Mouse (Mus musculus): ENCODE measurements around the gene Mogat2. TPM values are rescaled to one million over a fixed set of nuclear protein-coding genes. Genes with fewer than 3 reads are reported as not detected.

Mogat2 gene
- 0.11 TPM in 1 of 2 replicates, not detected in the other for polyA plus RNA-seq (2021; fragmentation: Nextera tagmentation)
- long read RNA-seq, experiment 1: 0 reads
- long read RNA-seq, experiment 2: 0 reads

DNA sequence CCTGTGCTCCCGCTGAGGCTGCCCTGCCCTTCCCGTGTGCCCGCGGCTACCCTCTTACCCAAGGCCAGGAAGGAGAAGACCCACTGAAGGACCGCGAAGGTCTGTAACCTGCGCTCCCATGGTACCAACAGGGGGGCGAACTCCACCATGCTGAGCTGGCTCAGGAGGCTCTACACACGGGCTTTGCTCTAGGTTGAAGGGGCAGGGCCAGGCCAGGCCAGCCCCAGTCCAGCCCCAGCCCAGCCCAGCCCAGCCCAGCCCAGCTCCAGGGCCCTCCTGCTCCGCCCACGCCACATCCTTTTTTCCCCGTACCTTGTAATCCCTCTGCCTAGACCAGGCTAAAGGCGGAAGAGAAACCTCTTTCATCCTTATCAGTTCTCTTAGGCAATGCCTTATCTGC is at the start of gene Mogat2:
Gene Mogat2 (minus strand): TSS at position 203 of the 400 bp plus-strand sequence.

DNA sequence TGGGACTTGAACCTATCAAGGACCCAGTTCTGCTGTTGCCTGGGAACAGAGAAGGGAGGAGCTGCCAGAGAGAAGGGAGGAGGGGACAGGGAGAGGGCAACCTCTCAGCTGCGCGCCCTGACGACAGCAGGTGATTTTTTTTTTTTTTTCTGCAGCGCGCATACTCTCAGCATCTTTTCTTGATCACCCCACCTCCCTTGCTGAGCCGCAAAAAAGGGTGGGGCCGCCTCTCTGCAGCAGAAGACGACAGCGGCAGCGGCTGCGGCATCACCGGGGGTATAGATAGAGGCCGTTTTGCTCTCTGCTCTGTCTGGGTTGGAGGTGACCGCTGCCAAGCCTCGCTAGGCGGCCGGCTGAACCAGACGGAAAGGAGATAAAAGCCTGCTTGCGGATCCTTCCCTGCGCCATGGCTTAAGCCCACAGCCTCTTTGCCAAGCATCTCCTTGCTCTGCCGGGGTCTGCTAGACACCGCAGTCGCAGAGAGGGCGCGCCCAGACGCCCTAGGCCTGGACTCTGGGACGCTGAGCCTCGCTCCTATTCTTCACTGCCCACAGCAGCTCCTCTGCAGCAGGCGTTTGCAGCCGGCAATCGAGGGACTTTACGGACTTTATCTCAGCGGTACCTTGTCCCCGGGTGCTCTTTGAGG is 29.0 kb upstream of the Mogat2 start, which contains the start of gene Map6:
Gene Map6 (plus strand): TSS at position 197 of the 646 bp plus-strand sequence.

DNA sequence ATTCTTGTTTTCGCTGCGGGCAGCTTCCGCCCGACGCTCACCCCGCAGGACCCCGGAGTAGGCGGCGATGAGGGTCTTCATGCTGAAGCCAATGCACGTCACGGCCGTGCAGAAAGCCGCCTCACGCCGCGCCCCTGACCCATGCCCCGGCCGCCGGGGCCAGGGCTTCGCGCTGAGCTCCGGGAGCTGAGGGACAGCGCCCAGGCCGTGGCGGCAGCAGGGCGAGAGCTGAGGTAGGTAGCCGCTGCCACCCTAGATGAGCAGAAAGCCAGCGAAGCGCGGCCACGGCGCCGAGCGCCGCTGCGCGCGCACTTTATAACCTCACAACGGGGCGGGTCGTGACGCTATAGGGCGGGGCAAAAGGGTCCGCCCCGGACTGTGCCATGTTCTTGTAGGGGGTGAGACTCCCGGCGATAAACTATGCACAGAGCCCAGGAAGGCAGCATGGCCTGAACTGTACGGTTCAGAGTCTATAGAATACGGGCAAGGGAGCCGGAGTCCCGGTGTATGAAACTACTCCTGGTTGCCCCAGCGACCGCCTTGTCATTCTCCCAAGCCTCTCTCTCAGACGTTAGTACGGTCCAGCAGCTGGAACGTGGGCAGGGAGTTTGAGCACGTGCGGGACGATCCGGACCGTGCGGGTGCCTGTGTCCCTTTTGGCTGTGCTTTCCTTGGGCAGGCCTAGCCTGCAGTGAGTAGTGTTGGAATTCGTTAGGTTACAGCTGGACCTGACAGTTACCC is 55.8 kb downstream of the Mogat2 start, which contains the start of gene Dgat2:
Gene Dgat2 (minus strand): TSS at position 288 of the 741 bp plus-strand sequence.

Other genes with a start within 250 kb of the Mogat2 start
- 17.2 and 27.8 TPM in 2 replicates for gene Uvrag, start 97.5 kb downstream of the Mogat2 start, polyA plus RNA-seq (2021; fragmentation: Nextera tagmentation)
- 83.1 and 96.6 TPM in 2 replicates for gene Dgat2, start 55.9 kb downstream of the Mogat2 start, polyA plus RNA-seq (2021; fragmentation: Nextera tagmentation)
- 33.9 and 44.2 TPM in 2 replicates for gene Map6, start 28.8 kb upstream of the Mogat2 start, polyA plus RNA-seq (2021; fragmentation: Nextera tagmentation)
- gene Serpinh1, start 114.6 kb upstream of the Mogat2 start, polyA plus RNA-seq (2021; fragmentation: Nextera tagmentation): 2.1 and 5.9 TPM in 2 replicates
- gene Gdpd5, start 142.8 kb upstream of the Mogat2 start, polyA plus RNA-seq (2021; fragmentation: Nextera tagmentation): 12.7 and 13.6 TPM in 2 replicates
- gene Klhl35, start 227.4 kb upstream of the Mogat2 start, polyA plus RNA-seq (2021; fragmentation: Nextera tagmentation): 0.51 and 2.3 TPM in 2 replicates
- 753 and 1,017 TPM in 2 replicates for gene Rps3, start 245.1 kb upstream of the Mogat2 start, polyA plus RNA-seq (2021; fragmentation: Nextera tagmentation)

Measured in left cerebral cortex, adult 6 months (tissue).